Mouse (Mus musculus): ENCODE measurements around the gene Pip. TPM values are rescaled to one million over a fixed set of nuclear protein-coding genes. Genes with fewer than 3 reads are reported as not detected.

Gene Pip
- not detected for total RNA-seq (2023)

GRCm38 (mm10) chr6:41847235-41847634 is at the start of gene Pip:
Gene Pip (plus strand): TSS chr6:41847535.

GRCm38 (mm10) chr6:41852689-41853088 is 5.4 kb downstream of the Pip start, which contains the start of gene Sval2:
Gene Sval2 (plus strand): TSS chr6:41852989.

Other genes with a start within 250 kb of the Pip start
- gene Ephb6, start 242.1 kb upstream of the Pip start, total RNA-seq (2023) = 47.9 TPM
- not detected for gene Trpv6, start 211.1 kb upstream of the Pip start, total RNA-seq (2023)
- gene Trpv5, start 166.8 kb upstream of the Pip start, total RNA-seq (2023) = not detected
- not detected for gene Llcfc1, start 163.1 kb upstream of the Pip start, total RNA-seq (2023)
- gene Kel, start 143.2 kb upstream of the Pip start, total RNA-seq (2023) = not detected
- gene Olfr459, start 72.4 kb upstream of the Pip start, total RNA-seq (2023) = not detected
- not detected for gene Sval2, start 5.5 kb downstream of the Pip start, total RNA-seq (2023)
- gene Sval1, start 104.1 kb downstream of the Pip start, total RNA-seq (2023) = not detected
- gene Sval3, start 120.6 kb downstream of the Pip start, total RNA-seq (2023) = not detected
- not detected for gene Sva, start 190.9 kb downstream of the Pip start, total RNA-seq (2023)